Mouse (Mus musculus): Measurements from ENCODE around the gene Ildr2. TPM values are rescaled to one million over a fixed set of nuclear protein-coding genes. Genes with fewer than 3 reads are reported as not detected.

The Ildr2 gene
- 0.43 and 0.53 TPM in 2 replicates for polyA plus RNA-seq (2014; fragmentation: Nextera tagmentation; extraction: Ambion mirVana)

- H3K9ac ChIP-seq (ENCODE audit: low read depth, low read length) = peak within 1 kb of the TSS; percentile 25; the same call in 1 of the 2 replicates
- peaks cover 47% of the 10 kb centered on the region for H3K27me3 ChIP-seq (replicated peaks; ENCODE audit: control insufficient read depth, insufficient read depth, low read length)
- peak within 1 kb of the TSS; percentile 68 for H3K4me2 ChIP-seq
- WGBS = 2% methylated on average over 70 of the region's 72 CpGs
- no peaks in the 10 kb centered on the region for H3K9me3 ChIP-seq (ENCODE audit: control insufficient read depth, low read length)
- H3K4me1 ChIP-seq (replicated peaks; ENCODE audit: control insufficient read depth, insufficient read depth, low read length) = no peaks in the 10 kb centered on the region
- H3K4me3 ChIP-seq (ENCODE audit: low read depth, low read length) = peak within 1 kb of the TSS; percentile 50
- peak; percentile 54 for DNase-seq (ENCODE audit: low spot score)
- no peak within 1 kb of the TSS for H3K27ac ChIP-seq (ENCODE audit: low read depth, low read length)
- peak; percentile 57; the same call in 1 of the 2 replicates for ATAC-seq (replicated peaks; ENCODE audit: low FRiP score)
- no peaks in the 10 kb centered on the region for H3K36me3 ChIP-seq (ENCODE audit: control insufficient read depth, insufficient read depth, low read length)
These were observed at the start of gene Ildr2 for GRCm38 (mm10) chr1:166253898-166254894. TSS of gene Ildr2 (plus strand) at chr1:166254139.

- no peaks in the 10 kb centered on the region for H3K4me1 ChIP-seq (replicated peaks; ENCODE audit: control insufficient read depth, insufficient read depth, low read length)
- H3K4me2 ChIP-seq = no peak overlapping the region
- no peaks in the 10 kb centered on the region for H3K27me3 ChIP-seq (replicated peaks; ENCODE audit: control insufficient read depth, insufficient read depth, low read length)
- H3K9me3 ChIP-seq (ENCODE audit: control insufficient read depth, low read length) = no peaks in the 10 kb centered on the region
- ATAC-seq (replicated peaks; ENCODE audit: low FRiP score) (no peak), DNase-seq (ENCODE audit: low spot score) (no peak)
- no peak overlapping the region for H3K4me3 ChIP-seq (ENCODE audit: low read depth, low read length)
- H3K36me3 ChIP-seq (ENCODE audit: control insufficient read depth, insufficient read depth, low read length) = no peaks in the 10 kb centered on the region
- H3K9ac ChIP-seq (ENCODE audit: low read depth, low read length) = no peak overlapping the region
- 58% methylated on average over 5 of the region's 5 CpGs for WGBS
- H3K27ac ChIP-seq (ENCODE audit: low read depth, low read length) = no peak overlapping the region
These were observed 49.8 kb upstream of the Ildr2 start for GRCm38 (mm10) chr1:166204171-166204570.

- H3K9ac ChIP-seq (ENCODE audit: low read depth, low read length) = no peak overlapping the region
- no peaks in the 10 kb centered on the region for H3K4me1 ChIP-seq (replicated peaks; ENCODE audit: control insufficient read depth, insufficient read depth, low read length)
- H3K27ac ChIP-seq (ENCODE audit: low read depth, low read length) = no peak overlapping the region
- ATAC-seq (replicated peaks; ENCODE audit: low FRiP score) = no peak
- no peak overlapping the region for H3K4me3 ChIP-seq (ENCODE audit: low read depth, low read length)
- DNase-seq (ENCODE audit: low spot score) = no peak
- no peak overlapping the region for H3K4me2 ChIP-seq
- H3K27me3 ChIP-seq (replicated peaks; ENCODE audit: control insufficient read depth, insufficient read depth, low read length) = no peaks in the 10 kb centered on the region
- no peaks in the 10 kb centered on the region for H3K36me3 ChIP-seq (ENCODE audit: control insufficient read depth, insufficient read depth, low read length)
- H3K9me3 ChIP-seq (ENCODE audit: control insufficient read depth, low read length) = no peaks in the 10 kb centered on the region
- WGBS = 59% methylated on average over 3 of the region's 3 CpGs
These were observed 48.8 kb upstream of the Ildr2 start for GRCm38 (mm10) chr1:166205159-166205558.

GRCm38 (mm10) chr1:166209371-166209770 lies 44.6 kb upstream of the Ildr2 start:
- DNase-seq (ENCODE audit: low spot score) (no peak), ATAC-seq (replicated peaks; ENCODE audit: low FRiP score) (no peak)
- H3K9me3 ChIP-seq (ENCODE audit: control insufficient read depth, low read length) = no peaks in the 10 kb centered on the region
- no peaks in the 10 kb centered on the region for H3K4me1 ChIP-seq (replicated peaks; ENCODE audit: control insufficient read depth, insufficient read depth, low read length)
- no peaks in the 10 kb centered on the region for H3K36me3 ChIP-seq (ENCODE audit: control insufficient read depth, insufficient read depth, low read length)
- no peak overlapping the region for H3K9ac ChIP-seq (ENCODE audit: low read depth, low read length)
- H3K27me3 ChIP-seq (replicated peaks; ENCODE audit: control insufficient read depth, insufficient read depth, low read length) = no peaks in the 10 kb centered on the region
- no peak overlapping the region for H3K4me2 ChIP-seq
- 78% methylated on average over 6 of the region's 6 CpGs for WGBS
- no peak overlapping the region for H3K27ac ChIP-seq (ENCODE audit: low read depth, low read length)
- no peak overlapping the region for H3K4me3 ChIP-seq (ENCODE audit: low read depth, low read length)

GRCm38 (mm10) chr1:166214181-166214580 lies 39.8 kb upstream of the Ildr2 start:
- DNase-seq (ENCODE audit: low spot score) (no peak), ATAC-seq (replicated peaks; ENCODE audit: low FRiP score) (no peak)
- H3K4me2 ChIP-seq = no peak overlapping the region
- no peak overlapping the region for H3K9ac ChIP-seq (ENCODE audit: low read depth, low read length)
- H3K4me3 ChIP-seq (ENCODE audit: low read depth, low read length) = no peak overlapping the region
- no peaks in the 10 kb centered on the region for H3K36me3 ChIP-seq (ENCODE audit: control insufficient read depth, insufficient read depth, low read length)
- H3K9me3 ChIP-seq (ENCODE audit: control insufficient read depth, low read length) = no peaks in the 10 kb centered on the region
- 82% methylated on average over 4 of the region's 4 CpGs for WGBS
- no peaks in the 10 kb centered on the region for H3K4me1 ChIP-seq (replicated peaks; ENCODE audit: control insufficient read depth, insufficient read depth, low read length)
- H3K27me3 ChIP-seq (replicated peaks; ENCODE audit: control insufficient read depth, insufficient read depth, low read length) = no peaks in the 10 kb centered on the region
- no peak overlapping the region for H3K27ac ChIP-seq (ENCODE audit: low read depth, low read length)

- whole genome bisulfite sequencing = 77% methylated on average over 53 of the region's 53 CpGs
These were observed 15.5 kb upstream of the Ildr2 start, which contains the start of gene Mael for GRCm38 (mm10) chr1:166238315-166238969. TSS of gene Mael (minus strand) at chr1:166238747.

GRCm38 (mm10) chr1:166244285-166244684 lies 9.7 kb upstream of the Ildr2 start:
- H3K27ac ChIP-seq (ENCODE audit: low read depth, low read length) = no peak overlapping the region
- no peak overlapping the region for H3K4me3 ChIP-seq (ENCODE audit: low read depth, low read length)
- ATAC-seq (replicated peaks; ENCODE audit: low FRiP score) (no peak), DNase-seq (ENCODE audit: low spot score) (no peak)
- H3K36me3 ChIP-seq (ENCODE audit: control insufficient read depth, insufficient read depth, low read length) = no peaks in the 10 kb centered on the region
- H3K9ac ChIP-seq (ENCODE audit: low read depth, low read length) = no peak overlapping the region
- H3K4me2 ChIP-seq = no peak overlapping the region
- H3K9me3 ChIP-seq (ENCODE audit: control insufficient read depth, low read length) = no peaks in the 10 kb centered on the region
- no peaks in the 10 kb centered on the region for H3K27me3 ChIP-seq (replicated peaks; ENCODE audit: control insufficient read depth, insufficient read depth, low read length)
- H3K4me1 ChIP-seq (replicated peaks; ENCODE audit: control insufficient read depth, insufficient read depth, low read length) = no peaks in the 10 kb centered on the region
- WGBS = 75% methylated on average over 6 of the region's 6 CpGs

More at GRCm38 (mm10) chr1:166238315-166238969, 15.5 kb upstream of the Ildr2 start, which contains the start of gene Mael:
- Histone ChIP-seq H3K9me3 (ENCODE audit: control insufficient read depth, low read length) (peaks cover 4% of the 10 kb centered on the region; the same call in 1 of the 2 replicates), H3K4me3 (ENCODE audit: low read depth, low read length) (no peak within 1 kb of the TSS), H3K4me2 (no peak within 1 kb of the TSS), H3K4me1 (replicated peaks; ENCODE audit: control insufficient read depth, insufficient read depth, low read length) (no peaks in the 10 kb centered on the region), H3K27me3 (replicated peaks; ENCODE audit: control insufficient read depth, insufficient read depth, low read length) (no peaks in the 10 kb centered on the region), H3K27ac (ENCODE audit: low read depth, low read length) (no peak within 1 kb of the TSS), H3K9ac (ENCODE audit: low read depth, low read length) (no peak within 1 kb of the TSS), H3K36me3 (ENCODE audit: control insufficient read depth, insufficient read depth, low read length) (no peaks in the 10 kb centered on the region)
- peak; percentile 31; the same call in 1 of the 2 replicates for ATAC-seq (replicated peaks; ENCODE audit: low FRiP score)
- DNase-seq (ENCODE audit: low spot score) = no peak

GRCm38 (mm10) chr1:166255091-166255490 lies 1.2 kb downstream of the Ildr2 start:
- 35% methylated on average over 8 of the region's 8 CpGs for WGBS
- Histone ChIP-seq H3K9me3 (ENCODE audit: control insufficient read depth, low read length) (no peaks in the 10 kb centered on the region), H3K36me3 (ENCODE audit: control insufficient read depth, insufficient read depth, low read length) (no peaks in the 10 kb centered on the region), H3K9ac (ENCODE audit: low read depth, low read length) (no peak overlapping the region), H3K27ac (ENCODE audit: low read depth, low read length) (no peak overlapping the region), H3K4me3 (ENCODE audit: low read depth, low read length) (no peak overlapping the region), H3K4me2 (no peak overlapping the region), H3K4me1 (replicated peaks; ENCODE audit: control insufficient read depth, insufficient read depth, low read length) (no peaks in the 10 kb centered on the region), H3K27me3 (replicated peaks; ENCODE audit: control insufficient read depth, insufficient read depth, low read length) (peaks cover 47% of the 10 kb centered on the region)
- ATAC-seq (replicated peaks; ENCODE audit: low FRiP score) = no peak
- no peak for DNase-seq (ENCODE audit: low spot score)

All from liver, embryonic 11.5 days (tissue).